Mouse (Mus musculus): ENCODE measurements around the gene Abcb9. TPM values are rescaled to one million over a fixed set of nuclear protein-coding genes. Genes with fewer than 3 reads are reported as not detected.

The Abcb9 gene
- polyA plus RNA-seq, 1 experiment = 1.4 TPM

DNA sequence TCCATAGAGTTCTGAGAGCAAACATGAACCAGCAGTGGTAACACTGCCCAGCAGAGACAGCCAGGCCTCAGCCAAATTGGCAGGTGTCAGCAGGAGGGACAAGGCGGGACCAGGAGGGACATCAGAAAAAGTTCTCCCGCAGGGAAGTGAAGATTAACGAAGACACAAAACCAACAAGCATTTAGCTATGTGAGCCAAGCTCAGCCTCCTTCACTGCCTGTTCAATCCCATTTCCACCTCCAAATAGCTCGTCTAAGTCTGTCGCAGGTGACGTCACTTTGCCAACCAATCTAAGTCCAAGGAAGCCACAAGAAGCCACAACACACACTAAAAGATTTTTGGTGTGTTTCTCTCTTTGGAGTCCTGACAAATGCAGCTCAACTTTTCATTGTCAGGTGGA is 6.7 kb upstream of the Abcb9 start:
- no peak for TF ChIP-seq GATA1 (IDR thresholded peaks at IDR 0.05; ENCODE audit: low read length)

DNA sequence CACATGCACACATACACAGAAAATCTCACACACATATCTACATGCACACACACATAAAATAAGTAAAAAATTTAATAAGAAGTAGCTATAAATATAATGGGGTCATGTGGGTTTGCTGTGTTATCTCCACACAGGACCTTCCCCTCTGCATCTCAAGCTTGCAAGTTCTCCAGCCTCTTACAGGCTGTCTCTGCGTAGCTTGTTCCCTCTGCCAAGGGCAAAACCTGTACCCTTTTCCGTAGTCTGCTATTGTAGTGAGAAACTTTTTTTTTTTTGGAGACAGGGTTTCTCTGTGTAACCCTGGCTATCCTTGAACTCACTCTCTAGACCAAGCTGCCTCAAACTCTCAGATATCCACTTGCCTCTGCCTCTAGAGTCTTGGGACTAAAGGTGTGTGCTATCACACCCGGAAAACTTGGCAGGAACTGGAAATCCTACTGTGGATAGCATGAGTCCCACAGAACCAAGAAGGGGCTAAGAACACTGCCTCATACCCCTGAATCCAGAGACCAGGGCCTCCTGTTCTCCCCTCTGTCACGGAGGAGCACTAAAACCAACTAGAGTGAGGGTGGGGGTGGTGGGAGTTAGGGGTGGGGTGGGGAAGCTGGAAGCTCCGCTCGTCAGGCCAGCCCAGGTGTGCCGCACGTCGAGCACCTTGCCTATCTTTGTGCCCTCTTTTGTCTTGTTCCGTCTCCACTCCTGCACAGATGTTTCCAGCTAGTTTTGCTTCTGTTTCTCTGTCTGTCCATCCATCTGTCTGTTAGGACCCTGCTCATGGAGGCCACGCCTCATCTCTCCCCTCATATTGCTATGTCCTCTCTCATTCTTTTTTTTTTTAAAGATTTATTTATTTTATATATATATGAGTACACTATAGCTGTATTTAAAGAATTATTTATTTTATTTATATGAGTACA is 4.8 kb upstream of the Abcb9 start:
- no peak for TF ChIP-seq GATA1 (IDR thresholded peaks at IDR 0.05; ENCODE audit: low read length)

DNA sequence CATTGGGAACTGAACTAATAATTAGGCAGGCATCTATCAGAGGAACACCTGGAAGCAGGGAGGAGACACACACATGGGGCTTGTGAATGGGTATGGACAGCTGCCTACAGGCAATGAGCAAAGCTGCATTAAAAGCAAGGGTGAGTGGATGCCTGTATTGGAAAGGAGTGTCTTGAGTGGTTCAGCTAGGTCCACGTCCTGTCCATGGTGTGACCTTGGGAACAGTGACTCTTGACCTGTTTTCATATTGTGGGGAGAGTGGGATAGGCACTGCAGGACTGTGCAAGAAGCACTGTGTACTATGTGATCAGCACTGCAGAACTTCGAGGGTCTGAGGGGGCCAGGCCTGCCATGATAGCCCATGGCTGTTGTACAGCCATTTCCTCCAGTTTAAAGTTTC is 3.3 kb upstream of the Abcb9 start:
- TF ChIP-seq GATA1 (IDR thresholded peaks at IDR 0.05; ENCODE audit: low read length) = no peak

DNA sequence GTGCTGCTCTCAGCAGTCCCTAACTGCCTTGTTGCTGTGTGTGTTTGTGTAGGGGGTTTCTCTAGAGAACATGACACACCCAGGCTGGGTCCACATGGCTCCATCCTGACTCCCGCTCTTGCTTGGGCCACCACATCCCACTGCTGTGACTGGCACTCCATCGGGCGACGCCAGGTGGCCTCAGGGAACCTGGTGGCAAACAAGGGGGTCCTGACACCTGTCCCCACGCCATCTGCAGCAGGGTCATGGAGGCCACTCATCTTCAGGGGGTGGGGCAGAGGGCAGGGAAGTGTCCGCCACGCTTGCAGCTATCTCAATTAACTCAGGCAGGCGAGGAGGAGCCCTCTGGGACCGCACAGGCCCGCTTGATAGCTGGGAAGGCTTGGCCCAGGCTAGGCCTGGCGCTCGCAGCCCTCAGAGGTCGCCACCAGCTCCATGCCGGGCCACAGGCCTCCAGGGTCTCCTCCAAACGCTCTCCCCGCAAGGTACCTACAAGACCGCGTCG is 469 bp downstream of the Abcb9 start:
- TF ChIP-seq GATA1 (IDR thresholded peaks at IDR 0.05; ENCODE audit: low read length) = no peak

DNA sequence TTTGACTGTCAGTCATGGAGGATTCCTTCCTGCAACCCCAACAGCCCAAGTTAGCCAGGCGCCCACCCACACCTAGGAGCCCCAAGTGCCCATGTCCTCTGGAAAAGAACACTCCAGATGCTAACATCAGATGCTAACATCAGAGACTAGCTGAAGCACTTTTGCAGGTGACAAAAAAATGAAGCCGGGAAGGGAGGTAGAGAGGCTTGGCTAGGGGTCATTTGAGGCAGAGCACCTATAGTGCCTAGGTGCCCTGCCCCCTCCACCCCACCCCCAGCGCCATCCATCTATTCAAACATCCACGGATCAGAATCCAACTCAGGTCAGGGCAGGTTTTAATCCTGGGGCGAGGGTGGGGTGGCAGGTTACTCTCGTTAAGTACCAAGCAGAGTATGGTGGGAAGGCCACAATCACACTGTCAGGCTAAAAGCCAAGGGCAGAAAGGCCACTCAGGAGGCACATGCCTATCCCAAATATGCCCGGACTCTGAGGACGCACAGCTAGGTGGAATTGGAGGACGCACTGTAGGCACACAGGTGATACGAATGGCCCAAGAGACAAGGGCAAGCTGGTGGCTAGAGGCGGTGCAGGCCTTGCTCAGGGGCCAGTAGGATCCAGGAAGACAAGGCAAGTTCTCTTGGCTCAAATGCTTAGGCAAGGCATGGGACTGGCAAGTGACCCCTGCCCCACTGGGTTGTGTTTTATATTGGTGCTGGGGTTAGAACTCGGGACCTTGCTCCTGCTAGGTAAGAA is 1.6 kb downstream of the Abcb9 start:
- TF ChIP-seq GATA1 (IDR thresholded peaks at IDR 0.05; ENCODE audit: low read length) = no peak

DNA sequence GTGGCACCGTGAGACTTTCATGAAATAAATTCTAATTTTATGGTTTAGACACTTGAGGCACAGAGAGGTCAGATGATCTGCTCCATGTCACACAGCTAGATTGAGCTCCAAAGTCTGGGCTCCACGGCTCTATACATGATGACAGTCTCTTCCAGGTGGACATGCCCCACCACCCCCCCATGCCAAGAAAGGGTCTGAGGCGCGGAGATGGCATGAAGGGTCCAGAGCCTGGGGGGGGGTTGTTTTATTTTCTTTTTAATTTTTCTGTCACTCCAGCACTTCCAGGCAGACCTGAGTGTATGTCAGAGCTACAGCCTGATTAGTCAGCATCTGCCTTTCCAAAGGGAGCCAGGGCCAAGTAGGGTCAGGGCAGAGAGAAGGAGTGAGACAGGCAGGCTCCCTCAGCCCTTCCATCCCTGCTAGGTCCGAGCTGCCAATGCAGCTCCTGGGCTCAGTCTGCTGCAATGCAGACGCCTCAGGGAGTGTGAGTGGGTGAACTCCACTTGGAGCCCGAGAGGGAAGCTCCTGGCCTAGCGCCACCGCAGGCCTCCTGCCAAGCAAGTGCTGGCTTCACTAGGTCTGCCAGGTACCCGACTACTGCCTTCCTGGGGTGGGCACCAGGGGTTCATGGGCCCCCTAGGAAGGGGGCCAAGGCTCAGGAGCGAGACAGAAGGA is 2.3 kb downstream of the Abcb9 start:
- no peak for TF ChIP-seq GATA1 (IDR thresholded peaks at IDR 0.05; ENCODE audit: low read length)

DNA sequence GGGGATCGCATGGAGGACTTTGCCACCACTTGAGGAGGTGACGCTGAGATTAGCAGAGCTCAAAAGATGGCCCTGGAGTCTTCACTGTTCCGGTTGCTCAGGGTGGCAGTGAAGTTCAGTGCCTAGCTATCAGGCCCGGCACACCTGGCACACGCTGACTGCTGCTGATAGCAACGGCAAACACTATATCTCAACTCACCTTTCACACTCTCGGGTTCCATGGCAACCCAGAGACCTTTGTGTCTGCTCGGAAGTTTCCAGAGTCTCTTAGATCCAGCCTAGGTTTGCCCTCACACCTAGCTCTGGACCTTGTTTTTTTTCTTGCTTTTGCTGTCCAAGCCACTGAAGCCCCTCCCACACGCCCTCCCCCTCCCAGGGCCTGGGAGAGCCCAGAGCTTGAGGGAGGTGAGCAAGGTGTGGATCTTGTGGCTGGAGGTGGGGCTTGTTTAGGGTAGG is 3.6 kb downstream of the Abcb9 start:
- no peak for TF ChIP-seq GATA1 (IDR thresholded peaks at IDR 0.05; ENCODE audit: low read length)

DNA sequence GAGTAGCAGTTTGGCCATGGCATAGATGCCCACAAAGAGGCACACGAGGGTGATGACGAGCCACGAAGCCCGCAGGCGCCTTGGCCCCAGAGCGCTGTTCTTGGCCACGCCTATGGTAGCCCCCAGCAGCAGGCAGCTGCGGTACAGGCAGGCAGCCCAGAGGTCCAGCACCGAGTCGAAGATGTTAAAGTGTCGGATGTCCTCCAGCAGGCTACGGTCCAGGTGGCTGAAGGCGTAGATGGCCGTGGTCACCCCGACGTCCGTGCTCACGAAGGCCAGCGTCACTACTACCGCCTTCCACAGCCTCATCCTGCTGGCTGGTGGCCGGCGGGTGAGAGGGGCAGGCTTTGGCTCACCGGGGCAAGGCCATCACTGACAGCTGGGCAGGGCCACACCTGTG is 5.7 kb downstream of the Abcb9 start:
- TF ChIP-seq GATA1 (IDR thresholded peaks at IDR 0.05; ENCODE audit: low read length) = no peak

DNA sequence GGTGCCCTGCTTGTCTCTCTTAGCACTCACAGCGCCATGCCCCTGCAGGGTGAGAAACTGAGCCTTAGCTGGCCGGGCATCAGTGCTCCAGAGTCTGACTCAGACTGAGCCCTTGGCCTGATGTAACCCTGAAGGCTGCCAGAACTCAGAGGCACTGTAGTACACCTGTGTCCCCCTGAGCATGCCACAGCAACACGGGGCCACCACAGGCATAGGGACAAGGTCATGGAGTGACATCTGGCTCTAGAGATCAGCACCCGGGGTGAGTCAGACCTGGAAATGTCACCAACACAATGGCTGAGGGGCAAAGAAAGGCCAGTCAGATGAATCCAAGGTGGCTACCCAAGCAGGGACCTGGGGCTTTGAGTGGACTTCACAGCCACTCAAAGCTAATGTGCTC is 8.7 kb downstream of the Abcb9 start:
- no peak for TF ChIP-seq GATA1 (IDR thresholded peaks at IDR 0.05; ENCODE audit: low read length)

DNA sequence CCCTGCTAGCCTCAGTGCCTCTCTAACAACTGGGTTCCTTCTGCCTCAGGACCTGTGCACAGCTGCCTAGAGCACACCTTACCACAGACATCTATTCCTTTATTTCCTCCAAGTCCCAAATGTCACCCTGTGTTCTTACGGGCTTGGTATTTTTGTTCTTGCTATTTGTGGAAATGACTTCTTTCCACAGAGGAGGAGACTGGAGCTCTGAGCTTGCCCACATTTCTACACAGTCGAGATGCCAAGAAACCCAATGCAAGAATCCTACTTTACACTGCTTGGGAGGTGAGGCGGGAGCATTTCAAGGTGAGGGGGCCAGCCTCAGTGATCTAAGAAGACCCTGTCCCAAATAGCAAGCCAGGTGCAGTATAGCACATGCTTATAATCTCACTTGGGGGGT is 10.1 kb downstream of the Abcb9 start:
- TF ChIP-seq GATA1 (IDR thresholded peaks at IDR 0.05; ENCODE audit: low read length) = no peak

DNA sequence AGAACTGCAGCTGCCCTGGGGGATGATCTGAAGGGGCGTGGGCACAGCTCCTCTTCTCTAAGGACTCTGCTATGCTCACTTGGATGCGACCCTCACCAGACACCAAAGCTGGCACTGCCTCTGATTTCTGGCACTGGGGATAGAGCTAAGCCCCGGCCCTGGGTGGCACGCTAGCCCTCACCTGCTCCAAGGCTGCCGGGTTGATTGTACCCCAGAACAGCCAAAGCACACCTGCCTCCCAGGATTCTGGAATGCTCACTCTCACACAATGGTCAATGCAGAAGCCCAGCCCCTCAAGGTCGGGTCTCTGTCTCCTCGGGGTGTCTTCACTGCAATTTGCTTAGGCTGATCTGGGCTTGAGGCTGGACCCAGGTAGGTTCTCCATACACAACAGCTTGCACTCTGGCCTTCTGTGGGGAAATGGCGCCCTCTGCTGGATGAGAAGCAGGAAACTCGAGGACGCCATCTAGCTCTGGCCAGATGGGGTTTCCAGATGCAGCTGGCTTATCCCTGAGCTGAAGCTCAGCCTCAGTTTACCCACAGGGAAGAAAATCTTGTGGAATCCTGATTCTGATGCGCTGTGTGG is 10.9 kb downstream of the Abcb9 start:
- no peak for TF ChIP-seq GATA1 (IDR thresholded peaks at IDR 0.05; ENCODE audit: low read length)

DNA sequence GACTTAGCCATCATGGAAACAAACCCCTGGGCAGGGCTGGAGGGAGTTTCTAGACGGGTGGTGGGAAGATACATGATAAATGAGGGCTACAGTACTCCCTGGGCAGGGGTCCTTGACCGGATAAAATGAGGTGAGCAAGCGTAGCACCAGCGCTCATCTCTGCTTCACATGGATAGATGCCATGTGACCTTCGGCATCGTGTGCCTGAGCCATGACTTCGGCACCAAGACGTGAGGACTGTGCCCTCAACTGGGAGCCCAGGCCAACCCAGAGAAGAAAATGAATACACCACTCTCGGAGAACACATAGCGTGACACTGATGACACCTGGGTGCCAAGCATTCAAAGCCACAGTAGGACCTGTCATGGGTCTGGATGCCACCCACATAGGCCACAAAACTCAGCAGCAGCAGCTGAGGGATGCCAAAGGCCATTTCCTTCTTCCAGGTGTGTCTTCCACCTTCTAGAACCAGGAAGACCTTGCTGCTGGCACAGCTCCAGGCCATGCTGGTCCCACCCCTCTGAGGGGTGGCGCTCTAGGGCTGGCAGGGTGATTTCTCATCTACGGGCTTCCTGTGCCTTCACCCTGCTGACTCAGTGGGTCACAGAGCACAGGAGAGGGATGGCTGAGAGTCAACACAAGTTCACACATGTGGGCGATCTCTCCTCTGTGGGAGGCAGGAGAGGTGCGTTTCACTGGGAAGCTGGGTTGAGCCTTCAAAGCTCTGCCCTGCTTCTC is 11.6 kb downstream of the Abcb9 start:
- TF ChIP-seq GATA1 (IDR thresholded peaks at IDR 0.05; ENCODE audit: low read length) = no peak

DNA sequence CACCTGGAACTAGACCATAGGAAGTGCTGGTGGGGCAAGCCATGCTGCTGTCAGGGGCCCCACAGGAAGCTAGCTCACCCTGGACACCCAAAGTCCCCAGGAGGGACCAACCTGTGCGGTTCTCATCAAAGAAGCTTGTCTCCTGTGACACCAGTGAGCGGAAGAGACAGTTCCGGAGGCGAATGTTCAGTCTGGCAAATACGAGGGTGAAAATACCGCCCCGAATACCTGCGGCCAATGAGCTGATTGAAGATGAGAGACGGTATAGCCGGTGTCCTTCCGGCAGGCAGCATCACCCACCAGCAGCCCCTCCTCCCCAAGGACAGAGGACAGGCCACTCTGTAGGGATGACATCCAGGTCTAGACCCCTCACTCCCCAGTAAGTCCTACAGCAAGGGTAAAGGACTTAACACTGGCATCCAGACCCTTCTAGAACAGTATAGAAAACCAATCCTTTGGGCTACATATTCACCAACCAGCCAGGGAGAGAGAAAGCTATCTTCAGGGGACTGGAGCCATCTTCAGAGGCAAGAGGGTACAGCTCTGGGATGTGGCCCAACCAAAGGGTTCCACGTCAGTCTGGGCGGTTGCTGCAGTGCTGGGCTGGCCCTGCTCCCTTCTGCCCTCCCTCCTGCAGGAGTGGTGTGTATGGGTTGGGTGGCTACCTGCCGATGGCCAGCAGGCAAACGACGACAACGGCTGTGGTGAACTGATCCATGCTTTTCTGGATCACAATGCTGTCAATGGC is 12.5 kb downstream of the Abcb9 start:
- TF ChIP-seq GATA1 (IDR thresholded peaks at IDR 0.05; ENCODE audit: low read length) = no peak

DNA sequence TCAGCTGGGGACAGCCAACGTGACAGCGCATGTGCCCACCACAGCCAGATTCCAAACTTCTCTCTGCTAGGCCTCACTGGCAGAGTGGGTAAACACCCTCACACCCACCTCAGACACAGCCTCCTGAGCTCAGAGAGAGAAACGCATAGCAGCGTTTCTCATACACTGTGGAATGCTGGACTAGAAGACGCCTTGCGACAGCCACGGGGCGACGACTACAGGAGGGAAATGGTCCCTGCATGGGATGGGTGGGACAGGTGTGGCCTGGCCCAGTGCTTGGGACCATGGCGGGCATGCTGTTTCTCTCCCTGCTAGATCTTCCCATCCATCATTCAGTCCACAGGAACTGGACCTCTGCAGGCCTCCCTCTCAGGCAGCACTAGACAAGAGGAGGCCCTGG is 13.2 kb downstream of the Abcb9 start:
- TF ChIP-seq GATA1 (IDR thresholded peaks at IDR 0.05; ENCODE audit: low read length) = no peak

Measured in G1E-ER4 (cell line).